Mouse (Mus musculus): ENCODE data around the gene Ferd3l. TPM values are rescaled to one million over a fixed set of nuclear protein-coding genes. Genes with fewer than 3 reads are reported as not detected.
A peak's percentile ranks its signal among the peaks of the same experiment; 100 is the strongest.

Ferd3l gene
- polyA plus RNA-seq (2014; fragmentation: Nextera tagmentation; extraction: Ambion mirVana): not detected in 2 replicates

GRCm38 (mm10) chr12:33928331-33929192 is at the start of gene Ferd3l:
Ferd3l (plus strand) TSS chr12:33928425.
- no peak for DNase-seq (ENCODE audit: low spot score)

GRCm38 (mm10) chr12:33893956-33894355 is 34.3 kb upstream of the Ferd3l start:
- no peak overlapping the region for H3K4me3 ChIP-seq (ENCODE audit: low read depth, low read length)
- H3K27ac ChIP-seq (replicated peaks; ENCODE audit: low read depth, low read length): no peak overlapping the region
- H3K4me2 ChIP-seq (ENCODE audit: low read depth, low read length): no peak overlapping the region
- DNase-seq (ENCODE audit: low spot score): no peak
- no peaks in the 10 kb centered on the region for H3K27me3 ChIP-seq (replicated peaks; ENCODE audit: control insufficient read depth, insufficient read depth, low read length)
- no peaks in the 10 kb centered on the region for H3K4me1 ChIP-seq (ENCODE audit: control insufficient read depth, insufficient read depth, low read length)
- ATAC-seq (ENCODE audit: low read depth): no peak
- H3K9ac ChIP-seq (ENCODE audit: low read depth, low read length): no peak overlapping the region
- peaks cover 1% of the 10 kb centered on the region; the same call in 1 of the 2 replicates for H3K9me3 ChIP-seq (ENCODE audit: control insufficient read depth, low read length)
- WGBS: 59% methylated on average over 2 of the region's 2 CpGs
- H3K36me3 ChIP-seq (ENCODE audit: control insufficient read depth, insufficient read depth, low read length): no peaks in the 10 kb centered on the region

More at GRCm38 (mm10) chr12:33928331-33929192, at the start of gene Ferd3l:
- ATAC-seq (ENCODE audit: low read depth): no peak
- 1% methylated on average over 38 of the region's 39 CpGs for WGBS
- Histone ChIP-seq H3K27ac (replicated peaks; ENCODE audit: low read depth, low read length) (no peak within 1 kb of the TSS), H3K27me3 (replicated peaks; ENCODE audit: control insufficient read depth, insufficient read depth, low read length) (peaks cover 41% of the 10 kb centered on the region), H3K4me2 (ENCODE audit: low read depth, low read length) (peak within 1 kb of the TSS; percentile 56), H3K9ac (ENCODE audit: low read depth, low read length) (no peak within 1 kb of the TSS), H3K36me3 (ENCODE audit: control insufficient read depth, insufficient read depth, low read length) (no peaks in the 10 kb centered on the region), H3K4me1 (ENCODE audit: control insufficient read depth, insufficient read depth, low read length) (0 out of 2 replicates have a peak, but pooled peaks cover 7% of the 10 kb centered on the region), H3K9me3 (ENCODE audit: control insufficient read depth, low read length) (no peaks in the 10 kb centered on the region), H3K4me3 (ENCODE audit: low read depth, low read length) (peak within 1 kb of the TSS; percentile 34)

GRCm38 (mm10) chr12:33894621-33895020 is 33.6 kb upstream of the Ferd3l start:
- no peak for ATAC-seq (ENCODE audit: low read depth)
- no peak for DNase-seq (ENCODE audit: low spot score)
- Histone ChIP-seq H3K4me2 (ENCODE audit: low read depth, low read length) (no peak overlapping the region), H3K9ac (ENCODE audit: low read depth, low read length) (no peak overlapping the region), H3K36me3 (ENCODE audit: control insufficient read depth, insufficient read depth, low read length) (no peaks in the 10 kb centered on the region), H3K27ac (replicated peaks; ENCODE audit: low read depth, low read length) (no peak overlapping the region), H3K4me1 (ENCODE audit: control insufficient read depth, insufficient read depth, low read length) (no peaks in the 10 kb centered on the region), H3K9me3 (ENCODE audit: control insufficient read depth, low read length) (no peaks in the 10 kb centered on the region), H3K4me3 (ENCODE audit: low read depth, low read length) (no peak overlapping the region), H3K27me3 (replicated peaks; ENCODE audit: control insufficient read depth, insufficient read depth, low read length) (no peaks in the 10 kb centered on the region)
- 27% methylated on average over 1 of the region's 1 CpGs for WGBS

GRCm38 (mm10) chr12:33926751-33927150 is 1.5 kb upstream of the Ferd3l start:
- Histone ChIP-seq H3K27ac (replicated peaks; ENCODE audit: low read depth, low read length) (no peak overlapping the region), H3K27me3 (replicated peaks; ENCODE audit: control insufficient read depth, insufficient read depth, low read length) (peaks cover 41% of the 10 kb centered on the region), H3K9me3 (ENCODE audit: control insufficient read depth, low read length) (no peaks in the 10 kb centered on the region), H3K36me3 (ENCODE audit: control insufficient read depth, insufficient read depth, low read length) (no peaks in the 10 kb centered on the region), H3K9ac (ENCODE audit: low read depth, low read length) (no peak overlapping the region), H3K4me3 (ENCODE audit: low read depth, low read length) (no peak overlapping the region), H3K4me1 (ENCODE audit: control insufficient read depth, insufficient read depth, low read length) (0 out of 2 replicates have a peak, but pooled peaks cover 7% of the 10 kb centered on the region), H3K4me2 (ENCODE audit: low read depth, low read length) (no peak overlapping the region)
- DNase-seq (ENCODE audit: low spot score) (peak; percentile 70), ATAC-seq (ENCODE audit: low read depth) (no peak)
- WGBS: 10% methylated on average over 3 of the region's 3 CpGs

GRCm38 (mm10) chr12:33927334-33928098 is 709 bp upstream of the Ferd3l start:
- Histone ChIP-seq H3K9me3 (ENCODE audit: control insufficient read depth, low read length) (no peaks in the 10 kb centered on the region), H3K4me3 (ENCODE audit: low read depth, low read length) (no peak overlapping the region), H3K27ac (replicated peaks; ENCODE audit: low read depth, low read length) (no peak overlapping the region), H3K4me1 (ENCODE audit: control insufficient read depth, insufficient read depth, low read length) (0 out of 2 replicates have a peak, but pooled peaks cover 7% of the 10 kb centered on the region), H3K9ac (ENCODE audit: low read depth, low read length) (no peak overlapping the region), H3K36me3 (ENCODE audit: control insufficient read depth, insufficient read depth, low read length) (no peaks in the 10 kb centered on the region), H3K4me2 (ENCODE audit: low read depth, low read length) (no peak overlapping the region; the same call in 1 of the 2 replicates), H3K27me3 (replicated peaks; ENCODE audit: control insufficient read depth, insufficient read depth, low read length) (peaks cover 41% of the 10 kb centered on the region)
- DNase-seq (ENCODE audit: low spot score): no peak
- no peak for ATAC-seq (ENCODE audit: low read depth)
- 3% methylated on average over 15 of the region's 15 CpGs for WGBS

GRCm38 (mm10) chr12:33952843-33953242 is 24.6 kb downstream of the Ferd3l start:
- Histone ChIP-seq H3K4me3 (ENCODE audit: low read depth, low read length) (no peak overlapping the region), H3K9me3 (ENCODE audit: control insufficient read depth, low read length) (no peaks in the 10 kb centered on the region), H3K4me1 (ENCODE audit: control insufficient read depth, insufficient read depth, low read length) (0 out of 2 replicates have a peak, but pooled peaks cover 3% of the 10 kb centered on the region), H3K4me2 (ENCODE audit: low read depth, low read length) (no peak overlapping the region), H3K27ac (replicated peaks; ENCODE audit: low read depth, low read length) (no peak overlapping the region), H3K9ac (ENCODE audit: low read depth, low read length) (no peak overlapping the region), H3K27me3 (replicated peaks; ENCODE audit: control insufficient read depth, insufficient read depth, low read length) (peaks cover 20% of the 10 kb centered on the region), H3K36me3 (ENCODE audit: control insufficient read depth, insufficient read depth, low read length) (no peaks in the 10 kb centered on the region)
- 8% methylated on average over 3 of the region's 3 CpGs for whole genome bisulfite sequencing
- ATAC-seq (ENCODE audit: low read depth): no peak
- DNase-seq (ENCODE audit: low spot score): no peak

- no peaks in the 10 kb centered on the region for H3K36me3 ChIP-seq (ENCODE audit: control insufficient read depth, insufficient read depth, low read length)
- ATAC-seq (ENCODE audit: low read depth): no peak
- peaks cover 29% of the 10 kb centered on the region for H3K27me3 ChIP-seq (replicated peaks; ENCODE audit: control insufficient read depth, insufficient read depth, low read length)
- no peak overlapping the region for H3K9ac ChIP-seq (ENCODE audit: low read depth, low read length)
- H3K4me3 ChIP-seq (ENCODE audit: low read depth, low read length): no peak overlapping the region; the same call in 1 of the 2 replicates
- no peak for DNase-seq (ENCODE audit: low spot score)
- H3K9me3 ChIP-seq (ENCODE audit: control insufficient read depth, low read length): no peaks in the 10 kb centered on the region
- 0 out of 2 replicates have a peak, but pooled peaks cover 3% of the 10 kb centered on the region for H3K4me1 ChIP-seq (ENCODE audit: control insufficient read depth, insufficient read depth, low read length)
- WGBS: 35% methylated on average over 8 of the region's 8 CpGs
- peak overlapping the region; percentile 80 for H3K4me2 ChIP-seq (ENCODE audit: low read depth, low read length)
- no peak overlapping the region for H3K27ac ChIP-seq (replicated peaks; ENCODE audit: low read depth, low read length)
These were observed 26.8 kb downstream of the Ferd3l start for GRCm38 (mm10) chr12:33954931-33955565.

Measured in embryonic facial prominence, embryonic 14.5 days (tissue).